Mouse (Mus musculus): ENCODE measurements around the gene Rimbp2.

DNA sequence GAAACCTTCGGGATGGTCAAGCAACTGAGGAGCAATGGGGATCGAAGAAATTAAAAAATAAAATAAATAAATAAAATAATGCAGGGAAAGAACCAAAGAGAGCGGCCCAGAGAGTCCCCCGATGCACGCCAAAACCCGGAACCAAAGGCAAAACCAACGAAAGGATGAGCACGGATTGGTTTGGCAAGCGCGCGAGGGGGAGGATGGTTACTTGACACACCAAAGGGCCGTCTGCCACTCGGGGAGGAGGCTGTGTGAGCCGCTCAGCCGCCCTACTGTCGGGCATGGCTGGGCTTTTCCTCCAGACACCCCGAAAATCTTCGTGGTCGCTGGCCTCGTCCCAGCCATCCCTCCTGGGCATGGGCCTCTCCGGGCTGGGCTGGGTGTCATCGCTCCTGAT, 171.7 kb downstream of the Rimbp2 start:
- no peak for TF ChIP-seq GATA1 (IDR thresholded peaks at IDR 0.05; ENCODE audit: low read length)
- no peak for TF ChIP-seq TAL1 (IDR thresholded peaks at IDR 0.05; ENCODE audit: low read length)
